Mouse (Mus musculus) heart, embryonic 11.5 days (tissue): Measurements from ENCODE around the gene Ildr2. TPM values are rescaled to one million over a fixed set of nuclear protein-coding genes. Genes with fewer than 3 reads are reported as not detected.
A peak's percentile ranks its signal among the peaks of the same experiment; 100 is the strongest.

Source experiments
- ATAC-seq: fragments of 200-750 bp; cut with Nextera tagmentation; replicated peaks from 2 replicates; pipeline ENCODE4 v1.8.0; 2017; ENCODE audit warnings: moderate library complexity; ENCODE audit not compliant: insufficient number of reproducible peaks, low FRiP score, low TSS enrichment
- H3K27ac ChIP-seq: fragments of 300-500 bp; sonication (generic); 2 replicates; pipeline ENCODE4 v1.5.1; 2014; ENCODE audit warnings: mild to moderate bottlenecking, low read depth, low read length
- H3K27me3 ChIP-seq: fragments of 300-500 bp; sonication (generic); 2 replicates; pipeline ENCODE4 v1.6.1; 2014; ENCODE audit warnings: mild to moderate bottlenecking, low read length, mixed read lengths; ENCODE audit not compliant: control insufficient read depth, insufficient read depth
- H3K36me3 ChIP-seq: fragments of 300-500 bp; sonication (generic); 2 replicates; pipeline ENCODE4 v1.6.1; 2014; ENCODE audit warnings: mild to moderate bottlenecking, low read length, moderate library complexity, mixed read lengths; ENCODE audit not compliant: control insufficient read depth, insufficient read depth
- H3K4me1 ChIP-seq: fragments of 300-500 bp; sonication (generic); 2 replicates; pipeline ENCODE4 v1.6.1; 2014; ENCODE audit warnings: low read length; ENCODE audit not compliant: control insufficient read depth, insufficient read depth
- H3K4me2 ChIP-seq: fragments of 300-500 bp; sonication (generic); 2 replicates; pipeline ENCODE4 v1.6.1; 2014; ENCODE audit warnings: mild to moderate bottlenecking, moderate library complexity
- H3K4me3 ChIP-seq: fragments of 300-500 bp; sonication (generic); 2 replicates; pipeline ENCODE4 v1.5.1; 2014; ENCODE audit warnings: low read depth, low read length
- H3K9ac ChIP-seq: fragments of 300-500 bp; sonication (generic); 2 replicates; pipeline ENCODE4 v1.6.1; 2014; ENCODE audit warnings: mild to moderate bottlenecking, low read depth, low read length, moderate library complexity
- H3K9me3 ChIP-seq: fragments of 300-500 bp; sonication (generic); replicated peaks from 2 replicates; pipeline ENCODE4 v1.6.1; 2016; ENCODE audit warnings: low read length; ENCODE audit not compliant: control insufficient read depth
- WGBS: fragments of 180-500 bp; shearing (Covaris S2); extraction: QIAGEN DNeasy Blood & Tissue Kit; methylation state at CpG from one replicate; pipeline ENCODE4 v1.1.7; 2014; ENCODE audit not compliant: insufficient replicate concordance; 5-methylcytosine and 5-hydroxymethylcytosine counted together
- polyA plus RNA-seq: library from polyadenylated mRNA; unstranded; fragments of >200 nt; fragmentation: Nextera tagmentation; extraction: Ambion mirVana; gene quantifications from 2 replicates; pipeline ENCODE4 v1.2.1, GENCODE M21; 2014

Ildr2 gene
- polyA plus RNA-seq = 1.9 TPM in 2 replicates

- no peak within 1 kb of the TSS for H3K27ac ChIP-seq
- peak; percentile 26; the same call in 1 of the 2 replicates for ATAC-seq
Observed at GRCm38 (mm10) chr1:166253898-166254894, at the start of gene Ildr2. TSS of gene Ildr2 (plus strand) at chr1:166254139.

GRCm38 (mm10) chr1:166204171-166204570 is 49.8 kb upstream of the Ildr2 start:
- H3K9me3 ChIP-seq = no peaks in the 10 kb centered on the region
- no peak overlapping the region for H3K27ac ChIP-seq
- WGBS = 48% methylated on average over 5 of the region's 5 CpGs
- no peak for ATAC-seq
- H3K27me3 ChIP-seq = no peaks in the 10 kb centered on the region
- H3K9ac ChIP-seq = no peak overlapping the region
- H3K4me1 ChIP-seq = no peaks in the 10 kb centered on the region
- no peaks in the 10 kb centered on the region for H3K36me3 ChIP-seq
- H3K4me2 ChIP-seq = no peak overlapping the region
- no peak overlapping the region for H3K4me3 ChIP-seq

More at GRCm38 (mm10) chr1:166253898-166254894, at the start of gene Ildr2:
- Histone ChIP-seq H3K9me3 (no peaks in the 10 kb centered on the region), H3K36me3 (no peaks in the 10 kb centered on the region), H3K4me1 (peaks cover 3% of the 10 kb centered on the region; the same call in 1 of the 2 replicates), H3K9ac (peak within 1 kb of the TSS; percentile 55), H3K4me3 (peak within 1 kb of the TSS; percentile 57), H3K4me2 (peak within 1 kb of the TSS; percentile 94), H3K27me3 (peaks cover 42% of the 10 kb centered on the region)
- under 1% methylated on average over 71 of the region's 72 CpGs for WGBS

DNA sequence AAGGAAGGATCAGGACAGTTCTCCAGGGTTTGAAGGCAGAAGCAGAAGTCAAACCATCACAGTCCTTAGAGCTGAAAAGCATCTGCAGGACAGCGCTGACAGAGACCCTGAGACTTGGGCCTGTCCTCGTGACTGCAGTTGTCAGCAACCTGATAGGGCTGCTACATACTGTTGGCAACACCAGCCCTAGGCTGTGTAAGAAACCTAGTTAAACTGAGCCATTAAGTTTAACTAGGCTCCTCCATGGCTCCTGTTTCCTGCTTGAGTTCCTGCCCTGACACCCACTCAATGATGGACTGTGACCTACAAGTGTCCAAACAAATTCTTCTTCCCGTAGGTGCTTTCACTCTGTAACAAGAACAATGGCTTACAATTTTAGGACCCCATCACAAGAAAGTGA is 48.8 kb upstream of the Ildr2 start:
- WGBS = 64% methylated on average over 3 of the region's 3 CpGs
- H3K4me2 ChIP-seq = no peak overlapping the region
- ATAC-seq = no peak
- no peaks in the 10 kb centered on the region for H3K9me3 ChIP-seq
- no peaks in the 10 kb centered on the region for H3K4me1 ChIP-seq
- no peak overlapping the region for H3K9ac ChIP-seq
- H3K36me3 ChIP-seq = no peaks in the 10 kb centered on the region
- H3K4me3 ChIP-seq = no peak overlapping the region
- no peaks in the 10 kb centered on the region for H3K27me3 ChIP-seq
- no peak overlapping the region for H3K27ac ChIP-seq

GRCm38 (mm10) chr1:166209371-166209770 is 44.6 kb upstream of the Ildr2 start:
- 63% methylated on average over 6 of the region's 6 CpGs for WGBS
- Histone ChIP-seq H3K9me3 (no peaks in the 10 kb centered on the region), H3K27me3 (no peaks in the 10 kb centered on the region), H3K9ac (no peak overlapping the region), H3K4me3 (no peak overlapping the region), H3K4me2 (no peak overlapping the region), H3K4me1 (no peaks in the 10 kb centered on the region), H3K36me3 (no peaks in the 10 kb centered on the region), H3K27ac (no peak overlapping the region)
- no peak for ATAC-seq

DNA sequence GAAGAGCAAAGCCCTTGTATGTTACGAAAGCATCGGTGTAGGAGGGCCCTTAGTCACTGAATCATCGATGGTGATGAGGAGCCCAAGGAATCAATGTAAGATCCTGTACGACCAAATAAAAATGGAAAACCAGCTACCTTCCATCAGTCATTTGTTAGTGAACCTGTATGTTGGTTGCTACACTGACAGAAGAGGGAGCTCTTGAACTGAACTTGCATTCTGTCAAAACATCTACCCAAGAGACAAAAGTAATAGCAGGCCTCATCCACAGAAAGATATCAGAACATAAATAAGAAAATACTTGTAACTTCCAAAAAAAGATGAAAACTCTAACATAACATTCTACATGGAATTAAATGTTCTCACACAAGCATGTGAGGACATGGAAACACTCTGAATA is 39.8 kb upstream of the Ildr2 start:
- no peak for ATAC-seq
- 82% methylated on average over 4 of the region's 4 CpGs for WGBS
- no peak overlapping the region for H3K9ac ChIP-seq
- no peak overlapping the region for H3K4me2 ChIP-seq
- H3K4me1 ChIP-seq = no peaks in the 10 kb centered on the region
- H3K27me3 ChIP-seq = no peaks in the 10 kb centered on the region
- no peak overlapping the region for H3K4me3 ChIP-seq
- no peaks in the 10 kb centered on the region for H3K36me3 ChIP-seq
- H3K9me3 ChIP-seq = no peaks in the 10 kb centered on the region
- no peak overlapping the region for H3K27ac ChIP-seq

DNA sequence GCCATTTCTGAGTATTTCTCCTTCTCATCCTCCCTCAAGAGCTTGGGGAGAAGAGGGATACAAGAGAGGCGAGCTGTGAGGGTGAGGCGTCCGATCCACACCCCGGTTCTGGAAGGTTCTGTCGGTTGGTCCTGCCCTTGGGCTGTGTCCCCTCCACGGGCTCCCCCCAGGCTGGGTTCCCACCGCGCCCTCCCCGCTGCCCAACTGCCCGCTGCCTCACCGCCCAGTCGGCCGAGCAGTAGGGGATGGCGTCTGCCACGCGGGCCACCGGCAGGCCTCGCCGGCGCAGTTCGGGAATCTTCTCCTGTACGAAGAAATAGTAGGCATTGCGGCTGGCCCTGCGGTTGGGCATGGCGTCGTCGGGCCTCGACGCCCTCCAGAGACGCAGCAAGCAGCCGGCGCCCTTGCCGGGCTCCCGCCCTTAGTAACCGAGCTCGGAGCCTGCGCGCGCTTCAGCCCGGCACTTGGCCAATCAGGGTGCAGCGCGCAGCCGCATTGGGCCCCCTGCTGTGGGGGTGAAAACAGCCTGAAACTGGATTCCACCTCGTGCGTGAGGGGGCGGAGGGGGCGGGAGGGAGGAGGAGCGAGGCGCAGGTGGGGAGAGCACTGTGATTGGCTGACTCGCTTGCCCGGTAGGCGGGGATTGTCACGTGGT is 15.5 kb upstream of the Ildr2 start, which contains the start of gene Mael:
Gene Mael (minus strand): TSS at position 433 of the 655 bp plus-strand sequence.
- WGBS = 75% methylated on average over 53 of the region's 53 CpGs
- no peaks in the 10 kb centered on the region for H3K36me3 ChIP-seq
- H3K4me1 ChIP-seq = no peaks in the 10 kb centered on the region
- ATAC-seq = no peak
- H3K27me3 ChIP-seq = no peaks in the 10 kb centered on the region
- H3K27ac ChIP-seq = no peak within 1 kb of the TSS
- no peaks in the 10 kb centered on the region; the same call in 1 of the 2 replicates for H3K9me3 ChIP-seq
- H3K9ac ChIP-seq = no peak within 1 kb of the TSS
- no peak within 1 kb of the TSS for H3K4me2 ChIP-seq
- H3K4me3 ChIP-seq = no peak within 1 kb of the TSS

- Histone ChIP-seq H3K36me3 (no peaks in the 10 kb centered on the region), H3K27me3 (no peaks in the 10 kb centered on the region), H3K4me1 (no peaks in the 10 kb centered on the region), H3K4me2 (no peak overlapping the region), H3K9me3 (no peaks in the 10 kb centered on the region), H3K27ac (no peak overlapping the region), H3K4me3 (no peak overlapping the region), H3K9ac (no peak overlapping the region)
- 67% methylated on average over 6 of the region's 6 CpGs for WGBS
- no peak for ATAC-seq
Observed at GRCm38 (mm10) chr1:166244285-166244684, 9.7 kb upstream of the Ildr2 start.

GRCm38 (mm10) chr1:166255091-166255490 is 1.2 kb downstream of the Ildr2 start:
- Histone ChIP-seq H3K4me1 (peaks cover 3% of the 10 kb centered on the region; the same call in 1 of the 2 replicates), H3K9ac (no peak overlapping the region), H3K27ac (no peak overlapping the region), H3K27me3 (peaks cover 42% of the 10 kb centered on the region), H3K9me3 (no peaks in the 10 kb centered on the region), H3K36me3 (no peaks in the 10 kb centered on the region), H3K4me3 (no peak overlapping the region), H3K4me2 (peak overlapping the region; percentile 40)
- ATAC-seq = no peak
- WGBS = 33% methylated on average over 8 of the region's 8 CpGs
